Mouse (Mus musculus) CD4-positive naive resting alpha-beta T cell, adult 76 days (primary cell): ENCODE data around the gene Vmn1r4. TPM values are rescaled to one million over a fixed set of nuclear protein-coding genes. Genes with fewer than 3 reads are reported as not detected.

ENCODE experiments used
- total RNA-seq: library from RNA; stranded (reverse); gene quantifications from one replicate; pipeline ENCODE4 v1.2.4, GENCODE M21; 2023

The Vmn1r4 gene
- not detected for total RNA-seq

DNA sequence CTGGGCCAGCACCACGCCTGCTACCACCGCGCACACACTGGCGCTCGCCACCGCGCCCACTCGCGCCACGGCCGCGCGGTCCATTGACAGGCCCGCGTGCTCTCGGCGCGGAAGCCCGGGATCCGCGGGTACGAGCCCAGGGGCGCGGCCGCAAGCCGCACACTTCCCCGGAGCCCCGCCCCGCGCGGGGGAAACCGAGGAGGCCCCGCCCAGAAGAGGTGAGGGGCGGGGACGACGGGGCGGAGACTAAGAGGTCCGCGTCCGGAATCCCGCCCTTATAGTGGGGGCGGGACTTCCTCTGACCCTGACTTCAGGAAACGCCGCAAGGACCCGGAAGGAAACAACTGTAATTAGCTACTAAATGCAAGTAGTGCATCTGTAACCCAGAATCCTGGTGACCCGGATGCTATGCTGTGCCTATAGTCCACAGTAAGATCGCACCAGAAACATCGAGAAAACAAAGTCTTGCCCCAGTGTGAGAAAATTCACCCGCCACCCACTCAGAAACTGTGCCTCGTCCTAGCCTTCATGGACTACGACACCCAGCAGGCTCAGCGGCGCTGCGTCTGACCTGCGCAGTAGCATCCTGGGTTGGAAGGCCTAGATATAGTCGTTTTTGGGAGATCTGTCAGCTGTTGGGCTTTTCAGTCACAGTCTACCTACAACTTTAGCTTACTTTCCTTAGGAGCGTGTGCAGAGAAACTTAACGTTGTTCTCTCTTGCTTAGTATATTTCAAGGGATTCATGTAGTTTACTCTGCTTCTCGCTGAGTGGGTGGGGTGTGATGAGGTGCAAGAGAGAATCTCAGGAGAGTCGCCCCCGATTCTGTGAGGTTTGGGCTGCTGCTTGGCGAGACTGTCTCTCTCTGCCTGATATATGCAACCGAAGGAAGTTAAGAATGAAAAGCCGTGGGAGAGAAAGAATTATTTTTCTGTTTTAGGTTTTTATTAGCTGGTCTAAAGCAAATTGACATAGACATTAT lies at the start of gene Vmn1r4, which contains the start of gene Nt5c3:
Vmn1r4 (plus strand) TSS at position 290 of the 982 bp plus-strand sequence.
Nt5c3 (minus strand) TSS at position 207 of the 982 bp plus-strand sequence.

DNA sequence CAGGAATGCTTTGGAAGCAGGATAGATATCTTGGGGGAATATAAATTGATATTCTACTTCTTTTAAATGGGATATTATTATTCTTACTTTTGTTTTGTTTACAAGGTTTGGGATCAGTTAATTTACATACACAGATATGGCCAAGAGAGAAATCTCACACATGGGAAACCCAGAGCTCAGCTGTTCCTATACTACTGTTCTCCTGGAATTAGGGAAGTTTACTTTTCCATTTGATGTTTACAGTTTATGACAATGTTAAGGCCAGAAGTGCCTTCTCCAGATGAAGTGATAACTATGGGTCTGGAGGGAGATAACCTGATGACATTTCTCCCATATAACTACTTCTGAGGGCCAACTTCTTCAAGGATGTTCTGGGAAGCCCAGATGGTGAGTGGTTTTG lies 46.2 kb downstream of the Vmn1r4 start, which contains the start of gene Vmn1r5:
Vmn1r5 (plus strand) TSS at position 301 of the 400 bp plus-strand sequence.

GRCm38 (mm10) chr6:56996943-56997342 lies 73.1 kb downstream of the Vmn1r4 start, which contains the start of gene Vmn1r6:
Vmn1r6 (plus strand) TSS chr6:56997243.

Other genes with a start within 250 kb of the Vmn1r4 start
- 31.0 TPM for gene Lsm5, start 219.3 kb upstream of the Vmn1r4 start, total RNA-seq
- gene Avl9, start 209.1 kb upstream of the Vmn1r4 start, total RNA-seq: 156 TPM
- gene Kbtbd2, start 126.2 kb upstream of the Vmn1r4 start, total RNA-seq: 135 TPM
- not detected for gene Fkbp9, start 92.0 kb upstream of the Vmn1r4 start, total RNA-seq
- 54.8 TPM for gene Nt5c3, start 83 bp upstream of the Vmn1r4 start, total RNA-seq
- gene Vmn1r5, start 46.3 kb downstream of the Vmn1r4 start, total RNA-seq: not detected
- gene Vmn1r6, start 73.2 kb downstream of the Vmn1r4 start, total RNA-seq: not detected
- gene Vmn1r7, start 101.3 kb downstream of the Vmn1r4 start, total RNA-seq: not detected
- gene Vmn1r8, start 108.3 kb downstream of the Vmn1r4 start, total RNA-seq: not detected
- gene Vmn1r9, start 142.8 kb downstream of the Vmn1r4 start, total RNA-seq: not detected
- gene Vmn1r10, start 185.4 kb downstream of the Vmn1r4 start, total RNA-seq: not detected
- not detected for gene Vmn1r11, start 209.4 kb downstream of the Vmn1r4 start, total RNA-seq
- gene Vmn1r12, start 232.9 kb downstream of the Vmn1r4 start, total RNA-seq: not detected